Mouse (Mus musculus) induced T-regulatory cell, adult 2 months (primary cell): ENCODE results near the gene Gstp2.

Experiments
- DNase-seq: peaks from one replicate; pipeline ENCODE4 v3.0.0-alpha.2; 2012; ENCODE audit warnings: low read depth

The Gstp2 gene

DNA sequence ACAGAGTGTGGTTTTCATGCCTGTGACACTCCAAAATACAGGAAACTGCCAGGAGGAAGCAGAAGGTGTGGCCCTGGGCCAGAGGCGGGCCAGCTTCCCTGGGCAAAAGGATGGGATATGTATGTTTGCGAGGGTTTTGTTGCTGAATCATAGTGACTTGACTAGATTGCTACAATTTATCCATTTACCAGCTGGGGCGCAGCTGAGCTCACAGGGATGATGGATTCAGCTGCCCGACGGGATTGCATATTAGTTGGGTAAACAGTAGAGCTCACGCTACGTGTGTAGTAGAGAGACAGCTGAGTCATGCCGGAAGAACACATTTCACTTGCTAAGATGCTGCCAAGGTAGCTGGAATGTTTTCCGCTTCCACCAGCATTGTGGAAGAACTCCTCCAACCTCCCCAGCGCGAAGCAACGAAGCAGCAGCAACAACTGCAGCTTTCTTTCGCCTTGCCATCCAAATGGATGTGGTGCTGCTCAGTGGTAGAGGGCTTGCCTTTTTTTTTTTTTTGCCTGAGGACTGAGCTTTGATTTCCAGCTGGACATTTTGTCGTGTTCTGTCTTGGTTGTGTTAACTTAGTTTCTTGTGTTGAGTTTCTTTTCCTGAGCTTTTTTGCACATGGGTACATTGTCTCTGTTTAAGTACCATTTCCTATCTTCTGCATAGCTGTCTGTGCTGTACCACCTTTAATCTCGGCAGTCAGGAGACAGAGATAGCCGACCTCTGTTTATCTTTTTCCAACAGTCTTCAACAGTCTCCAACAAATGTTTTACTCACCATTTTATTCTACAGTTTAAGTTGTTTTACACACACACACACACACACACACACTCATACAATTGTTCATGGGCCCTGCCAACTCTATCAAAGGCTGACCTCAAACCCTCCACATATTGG is at the start of gene Gstp2:
Gstp2 (minus strand) TSS at position 58 of the 900 bp plus-strand sequence.
- peak; percentile 24 for DNase-seq

DNA sequence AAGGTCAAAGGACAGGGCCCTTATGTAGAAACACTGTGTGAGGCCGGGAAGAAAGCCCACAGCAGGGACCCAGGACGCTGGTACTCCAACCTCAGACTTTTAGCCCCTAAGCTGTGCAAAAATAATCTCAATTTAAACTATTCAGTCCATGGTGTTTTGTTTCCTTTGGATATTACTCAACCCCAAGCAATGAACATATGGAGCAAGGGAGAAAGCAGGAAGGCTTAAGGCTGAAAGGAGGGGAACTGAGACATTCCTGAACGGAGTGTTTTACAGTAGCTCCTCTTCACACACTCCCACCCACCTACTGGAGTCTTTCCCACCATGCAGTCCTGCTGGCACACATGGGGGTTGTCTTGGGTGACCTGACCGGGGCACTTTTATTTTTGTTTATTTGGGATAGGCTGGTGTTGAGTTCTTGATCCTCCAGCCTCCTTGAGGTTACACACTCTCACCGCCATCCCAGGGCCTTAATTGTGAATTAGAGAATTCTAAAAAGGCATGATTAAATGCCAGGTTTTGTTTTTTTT is 49.0 kb upstream of the Gstp2 start:
- no peak for DNase-seq

DNA sequence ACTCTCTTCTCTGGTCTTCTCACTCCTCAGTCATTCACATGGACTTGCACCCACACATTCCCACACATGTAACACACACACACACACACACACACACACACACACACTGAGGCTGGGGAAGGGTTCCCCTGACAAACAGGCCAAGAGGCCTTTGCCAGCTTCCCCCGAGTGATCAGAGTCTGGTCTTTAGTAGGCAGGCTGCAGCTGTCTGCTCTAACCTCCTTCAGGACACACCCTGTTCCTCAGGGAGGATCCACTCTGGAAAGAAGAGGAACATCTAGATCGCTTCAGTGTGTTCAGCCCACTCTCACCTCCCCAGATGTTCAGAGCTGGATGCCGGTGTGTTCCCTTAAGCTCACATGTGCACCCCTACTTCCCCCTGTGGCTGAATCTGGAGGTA is 48.5 kb upstream of the Gstp2 start:
- peak; percentile 32 for DNase-seq

DNA sequence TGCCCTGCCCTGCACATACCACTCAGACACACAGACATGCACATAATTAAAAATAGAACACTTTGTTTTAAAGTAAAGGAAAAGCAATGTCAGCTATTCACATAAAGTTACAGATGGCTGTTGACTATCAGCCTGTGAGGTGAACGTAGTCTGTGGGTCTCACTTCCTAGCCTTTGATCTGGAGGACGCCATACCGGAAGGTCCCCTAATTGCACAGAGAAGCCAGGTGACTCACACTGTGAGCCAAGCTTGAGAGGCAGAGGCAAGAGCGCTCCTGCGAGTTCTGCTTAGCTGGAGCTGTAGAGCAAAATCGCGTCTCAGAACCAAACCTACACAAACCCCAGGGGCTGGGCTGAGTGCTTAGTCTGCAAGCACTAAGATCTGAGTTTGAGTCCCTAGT is 47.9 kb upstream of the Gstp2 start:
- DNase-seq = peak; percentile 82

DNA sequence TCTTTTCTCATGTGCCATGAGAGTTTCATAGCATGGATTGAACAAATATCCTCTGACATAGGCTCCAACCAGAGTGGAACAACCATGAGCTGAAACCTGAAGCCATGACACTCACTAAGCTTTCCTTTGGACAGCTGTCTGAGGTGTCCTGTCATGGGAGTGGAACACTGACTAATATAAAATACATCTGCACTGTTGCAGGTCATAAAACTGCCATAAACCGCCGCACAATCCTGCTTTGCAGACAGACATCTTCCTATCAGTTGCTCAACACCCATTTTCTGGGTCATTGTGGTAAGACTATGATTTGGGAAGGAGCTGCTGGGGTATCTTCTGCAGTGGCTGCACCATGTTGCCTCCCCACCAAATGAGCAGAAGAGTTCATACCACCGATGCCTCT is 46.9 kb upstream of the Gstp2 start:
- DNase-seq = no peak

DNA sequence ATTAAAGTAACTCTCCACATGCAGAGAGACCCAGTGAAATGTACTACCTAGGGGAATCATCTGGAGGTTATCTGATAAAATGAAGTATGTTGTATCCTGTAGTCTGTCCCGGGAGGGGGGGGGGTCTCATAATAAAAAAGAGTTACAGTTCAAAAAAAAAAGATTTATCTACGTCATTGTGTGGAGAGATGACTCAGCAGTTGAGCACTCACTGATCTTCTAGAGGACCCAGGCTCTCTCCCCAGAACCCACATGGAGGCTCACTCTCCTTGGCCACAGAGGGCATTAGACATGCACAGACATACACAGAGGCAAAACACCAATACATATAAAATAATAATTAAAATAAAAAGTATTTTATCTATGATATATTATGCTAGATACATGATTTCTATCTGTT is 45.6 kb upstream of the Gstp2 start:
- no peak for DNase-seq

DNA sequence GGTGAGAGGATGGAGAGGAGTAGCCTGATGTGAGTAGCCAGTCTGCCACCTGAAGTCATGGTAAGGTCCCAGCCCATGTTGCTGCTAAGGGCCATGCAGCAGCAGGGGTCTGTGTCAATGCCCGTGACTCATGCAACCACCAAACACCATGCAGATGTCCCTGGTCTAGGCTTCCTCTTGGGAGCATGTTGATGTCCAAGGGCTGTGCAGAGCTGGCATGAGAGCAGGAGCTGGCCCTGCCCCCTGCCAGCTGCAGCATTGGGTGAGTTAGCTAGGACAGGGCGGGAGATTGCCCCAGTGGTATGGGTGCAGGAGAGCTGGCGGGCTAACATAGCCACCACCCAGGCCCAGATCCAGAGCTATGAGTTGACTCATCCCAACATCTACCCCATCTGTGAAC is 44.6 kb upstream of the Gstp2 start:
- no peak for DNase-seq

DNA sequence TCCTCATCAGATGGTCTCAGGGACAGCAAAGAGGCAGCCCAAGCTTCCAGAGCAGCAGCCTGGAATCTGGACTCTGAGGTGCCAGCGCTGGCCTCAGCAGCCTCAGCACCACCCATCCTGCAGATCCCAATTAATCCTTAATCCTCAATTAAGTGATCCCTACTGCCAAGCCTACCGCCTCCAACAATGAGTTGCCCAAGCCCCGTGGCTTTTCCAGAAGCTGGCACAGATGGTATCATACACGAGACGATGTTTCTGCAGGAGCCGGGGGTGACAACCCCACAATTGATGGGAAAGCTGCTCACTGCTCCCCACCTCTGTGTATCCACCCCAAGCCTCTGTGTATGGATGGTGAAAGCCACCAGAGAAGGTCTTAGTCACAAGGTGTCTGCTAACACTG is 43.3 kb upstream of the Gstp2 start:
- DNase-seq = no peak

DNA sequence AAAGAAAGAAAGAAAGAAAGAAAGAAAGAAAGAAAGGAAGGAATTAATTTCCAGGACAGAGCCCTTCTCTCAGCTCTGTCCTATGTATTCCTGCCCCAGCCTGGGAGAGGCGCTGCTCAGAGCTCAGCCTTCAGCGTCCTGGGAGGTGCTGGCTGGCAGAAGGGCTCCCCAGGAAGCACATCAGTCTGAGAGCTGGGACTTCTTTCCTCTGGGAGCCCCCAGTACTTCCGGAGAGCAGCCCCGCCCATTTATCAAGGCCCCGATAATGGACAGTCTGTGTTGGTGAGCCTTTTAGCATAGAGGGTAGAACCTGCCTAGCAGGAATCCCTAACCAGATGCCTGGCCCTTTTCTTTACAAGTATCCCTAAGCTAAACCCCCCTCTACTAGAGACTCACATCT is 42.3 kb upstream of the Gstp2 start:
- no peak for DNase-seq

DNA sequence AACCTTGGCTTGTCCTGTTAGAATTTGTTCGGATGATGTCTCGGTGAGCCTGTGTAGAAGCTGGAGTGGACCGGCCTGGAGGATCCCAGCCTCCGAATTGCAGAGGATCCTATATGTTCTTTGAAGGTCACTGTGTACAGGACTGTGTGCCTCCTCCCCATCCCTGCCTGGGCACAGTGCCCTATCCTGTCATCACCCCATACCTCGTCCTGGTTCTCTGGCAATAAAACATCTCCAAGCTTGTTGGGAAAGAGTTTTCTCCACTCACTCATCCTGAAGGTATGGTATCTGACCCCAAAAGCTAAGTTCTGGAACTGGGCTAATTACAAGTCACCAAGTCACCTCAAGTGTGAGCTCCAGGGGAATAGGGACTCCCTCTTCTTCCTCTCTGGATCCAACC is 41.3 kb upstream of the Gstp2 start:
- DNase-seq = no peak

DNA sequence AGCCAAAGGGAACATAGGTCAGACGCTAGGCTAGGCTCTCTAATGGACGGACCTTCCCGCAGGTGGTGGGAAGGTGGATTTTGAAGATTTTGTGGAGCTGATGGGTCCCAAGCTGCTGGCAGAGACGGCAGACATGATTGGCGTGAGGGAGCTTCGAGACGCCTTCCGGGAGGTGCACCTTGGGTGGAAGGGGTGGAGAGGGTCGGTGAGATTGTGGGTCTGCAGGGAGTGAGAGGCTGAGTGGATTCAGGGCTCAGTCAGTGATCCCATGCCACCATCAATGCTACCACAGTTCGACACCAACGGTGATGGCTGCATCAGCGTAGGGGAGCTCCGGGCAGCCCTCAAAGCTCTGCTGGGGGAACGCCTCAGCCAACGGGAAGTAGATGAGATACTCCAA is 40.3 kb upstream of the Gstp2 start:
- no peak for DNase-seq

DNA sequence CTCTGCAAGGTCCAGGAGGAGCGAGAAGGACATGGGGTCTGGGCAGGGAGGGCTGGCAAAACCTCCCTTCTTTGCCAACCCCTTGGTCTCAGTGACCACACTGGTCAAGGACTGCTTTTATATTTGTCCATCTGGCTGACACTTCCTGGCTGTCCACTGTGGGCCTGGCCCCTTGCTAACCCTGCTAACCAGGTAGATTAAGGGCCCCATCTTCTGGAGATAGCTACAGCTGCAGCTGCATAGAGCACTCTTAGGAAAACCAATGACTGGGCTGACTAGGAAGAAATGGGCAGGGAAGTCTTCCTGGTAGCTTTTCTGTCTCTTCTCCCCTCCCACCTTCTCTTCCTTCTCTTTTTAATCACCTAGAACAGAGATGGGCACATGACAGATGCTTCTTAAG is 39.2 kb upstream of the Gstp2 start:
- DNase-seq = no peak

DNA sequence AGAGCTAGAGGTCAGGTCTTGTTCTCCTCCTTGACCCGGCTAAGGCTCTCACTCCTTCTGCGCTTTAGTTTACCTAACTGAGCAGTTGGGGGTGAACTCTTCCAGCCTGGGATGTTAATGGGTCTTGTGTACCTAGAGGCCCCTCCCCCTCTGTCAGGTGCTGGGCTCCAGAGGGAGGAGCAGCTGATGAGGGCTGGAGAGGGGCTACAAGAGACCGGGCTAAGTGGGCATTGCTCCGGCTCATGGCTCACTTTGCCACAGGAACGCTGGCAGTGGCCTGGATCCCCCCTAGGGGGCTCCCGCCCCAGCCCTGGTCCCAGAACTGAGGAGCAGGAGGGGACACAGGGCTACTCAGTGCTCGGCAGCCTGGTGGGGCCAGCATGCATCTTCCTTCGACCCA is 38.0 kb upstream of the Gstp2 start:
- DNase-seq = no peak

DNA sequence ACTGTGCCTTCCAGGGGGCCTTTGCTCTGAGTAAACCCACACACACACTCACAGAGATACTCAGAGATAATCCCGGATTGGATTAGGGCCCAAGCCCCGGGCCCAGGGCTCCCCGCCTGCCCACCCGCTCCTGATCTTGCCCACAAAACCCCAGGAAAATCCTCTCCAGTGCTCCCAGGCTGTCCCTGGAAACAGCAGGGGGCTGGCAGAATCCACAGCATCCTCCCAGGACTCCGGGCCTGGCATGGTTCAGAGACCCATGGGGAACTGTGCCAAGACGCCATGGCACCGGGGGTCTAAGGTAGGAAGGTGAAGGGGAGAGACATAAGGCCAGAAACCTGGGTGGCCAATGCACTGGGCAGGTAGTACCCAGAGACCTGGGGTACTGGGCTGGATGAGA is 37.5 kb upstream of the Gstp2 start:
- DNase-seq = no peak

DNA sequence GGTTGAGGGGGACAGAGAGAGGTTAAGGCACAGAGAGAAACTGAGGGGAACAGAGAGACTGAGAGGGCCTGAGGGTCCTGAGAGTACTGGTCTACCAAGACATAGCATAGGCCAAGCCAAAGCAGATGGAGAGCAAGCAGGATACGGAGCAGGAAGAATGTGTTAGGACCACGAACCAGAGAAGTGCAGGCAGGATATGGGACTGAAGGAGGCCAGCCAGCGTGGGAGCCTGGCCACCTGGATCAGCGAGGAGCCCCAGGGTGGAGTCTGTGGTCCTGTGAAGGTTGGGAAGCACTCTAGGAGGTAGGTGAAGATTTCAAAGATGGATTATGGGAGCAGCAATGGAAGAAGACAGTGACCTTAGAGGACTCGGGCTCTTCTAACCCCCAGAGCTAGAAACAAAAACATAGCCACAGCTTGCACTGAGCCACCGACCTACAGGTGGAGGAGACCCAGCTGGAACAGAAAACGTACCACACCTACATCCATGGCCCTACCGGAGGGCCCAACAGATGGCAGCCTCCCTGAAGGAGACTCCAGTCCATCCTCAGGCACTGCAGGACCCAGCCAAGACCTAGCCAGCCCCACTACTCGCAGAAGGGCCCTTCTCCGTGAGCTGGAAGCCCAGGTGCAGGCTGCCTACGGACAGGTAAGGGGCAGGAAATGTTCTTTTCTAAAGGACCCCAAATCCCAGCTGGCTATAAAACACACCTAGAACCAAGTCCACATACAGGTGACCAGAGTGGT is 36.6 kb upstream of the Gstp2 start:
- no peak for DNase-seq

DNA sequence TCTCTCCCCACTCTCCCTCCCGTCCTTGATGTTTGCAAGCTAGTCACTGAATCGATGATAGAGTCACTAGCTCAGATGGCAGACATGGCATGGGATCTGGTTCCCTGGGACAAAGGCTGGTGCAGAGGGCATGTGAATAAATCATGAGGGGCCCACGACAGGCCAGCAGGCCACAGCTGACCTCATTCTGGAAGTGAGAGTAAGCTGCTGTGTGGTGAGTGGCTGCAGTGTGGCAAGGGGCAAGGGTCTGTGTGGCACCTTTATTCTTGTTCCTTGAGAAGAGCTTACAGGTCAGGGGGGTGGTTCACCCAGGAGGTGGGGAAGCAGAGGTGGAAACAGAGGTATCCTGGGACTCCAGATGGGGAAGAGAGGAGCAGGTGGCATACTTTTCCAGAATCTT is 35.6 kb upstream of the Gstp2 start, which contains the start of gene Cabp2:
Cabp2 (plus strand) TSS at position 185 of the 400 bp plus-strand sequence.
- DNase-seq = no peak

DNA sequence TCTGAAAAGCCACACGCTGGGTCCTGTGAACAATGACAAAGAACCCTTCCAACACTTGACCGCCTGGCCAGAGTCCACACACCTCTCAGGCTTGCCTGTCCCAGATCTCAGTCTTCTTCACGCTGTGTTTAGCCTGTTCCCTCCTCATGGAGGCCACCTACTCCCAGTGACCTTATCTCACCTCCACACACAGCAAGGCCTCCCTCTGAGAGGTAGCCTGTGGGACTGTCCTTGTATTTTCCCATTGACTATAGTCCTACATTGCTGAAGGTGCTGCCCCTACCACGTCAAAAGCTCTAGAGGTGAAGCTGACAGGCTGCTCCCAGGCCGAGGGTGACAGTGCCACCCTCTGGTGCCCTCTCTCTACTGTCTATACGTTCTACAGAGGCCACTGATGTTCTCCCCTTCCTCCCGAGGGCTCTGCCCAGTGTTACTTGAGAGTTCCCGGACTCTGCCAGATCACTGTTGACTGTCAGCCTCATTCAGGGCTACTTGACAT is 34.7 kb upstream of the Gstp2 start:
- DNase-seq = peak; percentile 71

DNA sequence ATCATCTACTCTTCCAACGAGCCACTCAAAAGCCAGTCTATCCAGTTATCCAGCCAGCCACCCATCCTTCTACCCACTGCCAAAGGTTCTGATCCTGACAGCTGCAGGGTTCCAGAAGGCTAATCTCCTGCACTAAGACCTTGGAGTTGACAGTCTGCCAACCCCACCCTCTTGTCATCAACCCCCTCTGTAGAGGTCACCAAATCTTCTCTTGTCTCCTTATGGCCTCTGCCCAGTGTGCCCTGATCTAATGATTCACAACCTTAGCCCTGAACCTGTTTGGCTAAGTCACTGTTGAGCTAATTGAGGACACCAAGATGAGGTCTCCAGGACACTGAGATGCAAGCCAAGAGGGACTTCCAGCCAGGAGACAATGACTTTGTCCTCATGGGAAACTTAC is 33.8 kb upstream of the Gstp2 start:
- no peak for DNase-seq

DNA sequence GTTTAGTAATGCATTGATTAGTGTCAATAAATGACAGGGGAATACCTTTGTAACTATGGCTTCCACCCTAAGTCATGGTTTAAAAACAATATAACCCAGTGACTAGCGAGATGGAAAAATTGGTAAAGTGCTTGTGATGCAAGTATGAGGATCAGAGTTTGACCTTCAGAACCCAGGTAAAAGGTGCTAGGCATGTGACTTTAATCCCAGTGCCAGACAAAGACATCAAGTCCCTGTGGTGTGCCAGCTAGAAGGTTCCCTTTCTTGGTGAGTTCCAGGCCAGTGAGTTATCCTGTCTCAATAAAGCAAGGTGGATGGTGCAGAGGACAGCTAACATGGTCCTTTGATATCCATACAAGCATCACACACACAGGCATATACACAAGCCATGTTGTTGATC is 29.7 kb upstream of the Gstp2 start:
- DNase-seq = no peak

DNA sequence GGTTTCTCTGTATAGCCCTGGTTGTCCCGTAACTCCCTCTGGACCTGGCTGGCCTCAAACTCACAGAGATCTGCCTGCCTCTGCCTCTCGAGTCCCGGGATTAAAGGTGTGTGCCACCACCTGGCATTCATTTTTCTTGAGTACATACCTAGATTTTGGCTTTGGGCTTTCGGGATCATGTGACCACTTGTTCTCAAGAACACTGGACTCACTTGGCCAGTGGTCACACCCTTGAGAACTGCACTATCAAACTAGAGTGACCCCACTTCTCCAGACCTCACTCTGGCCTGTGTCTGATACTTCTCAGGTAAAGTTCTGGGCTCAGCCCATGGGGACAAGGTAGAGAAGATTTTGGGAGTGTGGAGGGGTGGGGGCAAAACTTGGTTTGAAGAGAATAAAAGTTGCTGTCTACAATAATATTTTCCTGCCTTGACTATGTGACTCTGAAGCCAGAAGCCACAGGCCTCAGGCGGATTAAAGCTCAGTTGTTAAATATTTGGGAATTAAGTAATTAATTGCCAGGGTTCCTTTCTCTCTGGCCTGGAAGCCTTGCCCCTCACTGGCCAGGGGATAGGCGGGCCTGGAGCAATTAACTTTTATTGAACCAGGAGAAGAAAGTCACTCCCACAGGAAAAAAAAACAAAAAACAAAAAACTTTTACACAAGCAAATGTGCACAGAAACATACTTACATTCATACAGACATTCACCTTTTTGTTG is 27.0 kb upstream of the Gstp2 start:
- DNase-seq = no peak

DNA sequence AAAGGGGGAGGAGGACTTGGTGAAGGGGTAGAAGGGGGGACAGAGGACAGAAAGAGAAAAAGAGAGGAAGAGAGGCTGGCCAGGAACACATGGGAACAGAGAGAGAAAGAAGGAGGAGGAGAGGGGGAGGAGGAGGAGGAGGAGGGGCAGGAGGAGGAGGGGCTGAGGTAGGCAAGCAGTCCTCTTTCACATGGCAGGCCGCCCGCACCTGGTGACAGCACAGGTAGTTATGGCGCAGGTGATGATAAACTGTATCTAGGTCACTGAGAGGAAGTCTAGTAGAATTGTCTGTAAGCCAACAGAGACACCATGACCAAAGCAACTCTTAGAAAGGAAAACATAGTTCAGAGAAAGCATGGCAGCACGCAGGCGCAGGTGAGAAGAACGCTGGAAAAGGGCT is 25.6 kb upstream of the Gstp2 start:
- DNase-seq = no peak

DNA sequence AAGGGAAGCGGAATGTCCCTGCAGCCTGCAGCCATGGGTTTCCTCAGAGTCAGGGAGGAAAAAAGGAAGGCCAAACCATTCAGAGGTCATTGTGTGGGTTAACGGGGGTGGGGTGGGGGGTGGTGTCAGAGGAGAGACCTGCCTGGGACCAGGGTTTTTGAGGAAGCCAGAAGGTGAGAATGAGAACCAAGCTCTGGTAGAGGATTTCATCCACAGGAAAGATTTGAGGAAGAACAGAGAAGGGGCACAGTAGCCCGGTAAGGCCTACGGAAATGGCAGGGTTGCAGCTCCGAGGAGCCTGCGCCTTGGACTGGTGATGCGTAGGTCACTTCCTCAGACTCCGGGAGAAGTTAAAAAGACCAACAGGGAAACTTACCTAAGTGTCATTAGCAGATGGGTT is 24.9 kb upstream of the Gstp2 start:
- DNase-seq = no peak
